Mouse (Mus musculus): ENCODE data around the gene Spo11. TPM values are rescaled to one million over a fixed set of nuclear protein-coding genes. Genes with fewer than 3 reads are reported as not detected.

The Spo11 gene
- total RNA-seq (2021), result under 1 TPM; 0.30 to 0.86 TPM
- long read RNA-seq, experiment 1, result 0 reads
- long read RNA-seq, experiment 2, partial matches to known transcripts, result 0 of 2 reads
- long read RNA-seq, experiment 2, other reads (novel, unspliced or antisense), result 1 of 2 reads

DNA sequence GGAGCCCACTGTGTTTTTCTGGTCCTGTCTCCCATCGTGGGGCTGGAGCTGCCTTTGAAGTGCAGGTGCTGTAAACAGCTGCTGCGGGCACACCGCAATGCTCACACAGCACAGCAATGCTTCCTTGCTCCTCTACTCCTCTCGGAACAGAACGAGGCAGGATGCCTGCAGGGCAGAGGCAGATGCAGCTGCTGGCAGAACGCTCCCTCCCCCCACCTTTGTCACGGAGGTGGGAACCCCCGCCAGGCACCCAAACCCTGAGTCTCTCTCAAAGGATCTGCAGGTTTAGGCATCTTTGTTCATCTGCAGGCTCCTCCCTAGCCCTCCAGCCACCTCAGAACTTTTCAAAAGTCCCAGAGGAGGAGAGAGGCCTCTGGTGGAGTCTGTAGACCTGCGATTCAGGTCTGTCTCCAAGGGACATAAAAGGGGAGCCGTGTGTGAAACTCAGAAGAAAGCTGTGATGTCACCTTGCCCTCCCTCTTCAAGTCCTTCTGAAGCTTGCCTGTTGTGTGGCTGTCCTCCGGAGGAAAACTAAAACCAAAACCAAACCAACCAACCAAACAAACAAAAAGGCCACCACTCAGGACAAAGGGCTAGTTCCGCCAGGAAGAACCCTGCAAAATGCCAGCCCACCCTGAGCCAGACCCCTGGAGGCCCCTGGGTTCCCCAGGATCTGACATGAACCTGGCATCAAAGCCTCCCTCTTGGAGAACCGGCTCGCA, at the start of gene Spo11:
Gene Spo11 (plus strand): TSS at position 292 of the 722 bp plus-strand sequence.
- Histone ChIP-seq H3K4me3 (no peak within 1 kb of the TSS), H3K27ac (no peak within 1 kb of the TSS)
- DNase-seq (ENCODE audit: extremely low spot score in 1 of 2, low spot score in 2 of 2), result peak in 1 of 2 experiments; percentile 17
- intact Hi-C loops (cut with DNase I), result no loop called here
- TF ChIP-seq CTCF (IDR thresholded peaks at IDR 0.05), result no peak

- no peak for DNase-seq (ENCODE audit: extremely low spot score in 1 of 2, low spot score in 2 of 2)
- intact Hi-C loops (cut with DNase I), result no loop called here
- no peak for TF ChIP-seq CTCF (IDR thresholded peaks at IDR 0.05)
Observed at GRCm38 (mm10) chr2:172929905-172930436, 47.5 kb upstream of the Spo11 start.

GRCm38 (mm10) chr2:172931137-172931898, 46.2 kb upstream of the Spo11 start:
- Histone ChIP-seq H3K4me3 (no peak overlapping the region), H3K27ac (no peak overlapping the region)
- DNase-seq (ENCODE audit: extremely low spot score in 1 of 2, low spot score in 2 of 2), result no peak
- intact Hi-C loops (cut with DNase I), result no loop called here
- TF ChIP-seq CTCF (IDR thresholded peaks at IDR 0.05), result no peak

More at GRCm38 (mm10) chr2:172929905-172930436, 47.5 kb upstream of the Spo11 start:
- no peak overlapping the region for H3K4me3 ChIP-seq
- H3K27ac ChIP-seq, result no peak overlapping the region

- Histone ChIP-seq H3K27ac (peak overlapping the region; percentile 10), H3K4me3 (peak overlapping the region; percentile 19; the same call in 1 of the 2 replicates)
- no peak for TF ChIP-seq CTCF (IDR thresholded peaks at IDR 0.05)
- intact Hi-C loops (cut with DNase I), result no loop called here
- peak in 1 of 2 experiments; percentile 16 for DNase-seq (ENCODE audit: extremely low spot score in 1 of 2, low spot score in 2 of 2)
Observed at GRCm38 (mm10) chr2:172933631-172934419, 43.7 kb upstream of the Spo11 start.

- DNase-seq (ENCODE audit: extremely low spot score in 1 of 2, low spot score in 2 of 2), result no peak
- TF ChIP-seq CTCF (IDR thresholded peaks at IDR 0.05), result no peak
- Histone ChIP-seq H3K27ac (peak overlapping the region; percentile 10), H3K4me3 (peak overlapping the region; percentile 19; the same call in 1 of the 2 replicates)
- intact Hi-C loops (cut with DNase I), result no loop called here
Observed at GRCm38 (mm10) chr2:172934420-172934788, 43.1 kb upstream of the Spo11 start.

- no peak overlapping the region for H3K27ac ChIP-seq
- intact Hi-C loops (cut with DNase I), result no loop called here
Observed at GRCm38 (mm10) chr2:172934891-172935740, 42.4 kb upstream of the Spo11 start.

GRCm38 (mm10) chr2:172935776-172936562, 41.5 kb upstream of the Spo11 start:
- no peak overlapping the region for H3K27ac ChIP-seq
- TF ChIP-seq CTCF (IDR thresholded peaks at IDR 0.05), result no peak
- no peak for DNase-seq (ENCODE audit: extremely low spot score in 1 of 2, low spot score in 2 of 2)
- no peak overlapping the region for H3K4me3 ChIP-seq
- intact Hi-C loops (cut with DNase I), result no loop called here

More at GRCm38 (mm10) chr2:172934891-172935740, 42.4 kb upstream of the Spo11 start:
- DNase-seq (ENCODE audit: extremely low spot score in 1 of 2, low spot score in 2 of 2), result no peak
- no peak for TF ChIP-seq CTCF (IDR thresholded peaks at IDR 0.05)
- no peak overlapping the region for H3K4me3 ChIP-seq

GRCm38 (mm10) chr2:172936844-172937243, 40.7 kb upstream of the Spo11 start:
- no peak for TF ChIP-seq CTCF (IDR thresholded peaks at IDR 0.05)
- no peak for DNase-seq (ENCODE audit: extremely low spot score in 1 of 2, low spot score in 2 of 2)
- Histone ChIP-seq H3K27ac (no peak overlapping the region), H3K4me3 (no peak overlapping the region)
- intact Hi-C loops (cut with DNase I), result no loop called here

DNA sequence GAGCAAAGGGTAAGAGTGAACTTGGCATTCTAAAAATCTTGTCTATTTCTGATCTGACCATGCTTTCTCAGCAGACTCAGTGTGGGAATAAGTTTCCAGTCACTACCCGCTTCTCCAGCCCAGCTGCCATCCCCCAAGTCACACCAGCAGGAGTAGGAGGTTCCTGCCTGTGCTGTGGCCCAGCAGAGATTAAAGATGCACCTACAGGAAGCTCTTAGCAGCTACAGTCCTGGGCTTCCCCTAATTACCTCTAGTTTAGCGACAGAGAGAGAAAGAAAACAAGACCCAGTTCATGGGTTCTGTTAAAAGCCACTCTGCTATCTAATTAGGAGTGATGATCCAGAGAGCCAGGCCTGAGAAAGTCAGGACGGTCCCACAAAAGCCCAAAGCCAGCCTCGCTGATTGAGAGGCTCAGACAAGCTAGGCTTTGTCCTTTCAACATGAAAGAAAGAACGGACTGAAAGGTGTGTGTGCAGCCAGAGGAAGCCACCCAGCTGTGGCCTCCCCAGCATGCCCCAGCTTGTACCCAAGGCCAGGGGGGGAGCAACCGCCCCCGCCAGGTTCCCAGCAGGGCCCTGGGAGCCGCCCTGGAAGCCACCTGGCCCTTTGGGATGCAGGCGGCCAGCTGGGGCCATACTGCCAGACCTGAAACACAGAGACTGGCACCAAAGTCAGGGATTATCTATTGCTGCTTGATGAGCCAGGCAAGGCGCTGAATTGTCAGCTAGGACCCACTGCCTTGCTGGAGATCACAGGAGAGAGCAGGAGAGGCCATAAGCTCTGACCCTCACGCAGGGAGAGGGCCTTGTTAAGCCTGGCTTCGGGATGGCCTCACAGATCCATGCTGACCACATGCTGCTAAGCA, 39.9 kb upstream of the Spo11 start:
- Histone ChIP-seq H3K4me3 (no peak overlapping the region), H3K27ac (peak overlapping the region; percentile 30)
- DNase-seq (ENCODE audit: extremely low spot score in 1 of 2, low spot score in 2 of 2), result no peak
- intact Hi-C loops (cut with DNase I), result no loop called here
- no peak for TF ChIP-seq CTCF (IDR thresholded peaks at IDR 0.05)
